10 mouse cellular contexts compared by ENCODE assay signal in the genomic region with DNA sequence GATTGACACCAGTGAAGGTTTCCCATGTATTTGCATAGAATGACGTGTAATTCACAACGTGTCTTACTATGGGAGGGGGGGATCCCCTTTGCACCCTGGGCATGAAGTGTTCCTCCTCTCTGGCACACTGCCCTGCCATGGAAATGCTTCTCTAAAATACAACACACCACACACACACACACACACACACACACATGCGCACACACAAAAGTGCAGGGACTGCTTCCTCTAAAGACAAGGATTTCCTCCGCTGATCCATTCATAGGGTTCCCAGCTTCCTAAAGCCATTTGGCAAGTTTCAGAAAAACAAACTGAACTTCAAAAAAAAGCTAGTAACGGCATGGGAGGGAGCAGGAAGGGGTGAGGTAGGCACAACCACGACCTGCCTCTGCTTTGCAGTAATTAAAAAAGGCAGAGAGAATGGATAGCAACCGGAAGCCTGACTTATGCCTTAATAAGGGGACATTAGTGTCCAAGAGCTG. TPM values are rescaled to one million over a fixed set of nuclear protein-coding genes. Genes with fewer than 3 reads are reported as not detected.
A peak's percentile ranks its signal among the peaks of the same experiment; 100 is the strongest.
DNase-seq lines count a peak whose midpoint lies in the region; ATAC-seq lines count a peak whose summit lies in the region.
"Had no signal": no experiment of that assay in that cellular context is flagged by ENCODE, and none has a peak within 500 bp of the region (broad histone marks: within the 10 kb centered on the region; RNA-seq: fewer than 3 reads in every experiment).

No protein-coding gene starts in this region.

- peak; percentile 55 to 57 for ATAC-seq in hematopoietic stem cell, adult 5-6 weeks (replicated peaks in 1 of 2; ENCODE audit: insufficient read depth in 1 of 2, low FRiP score in 2 of 2, low TSS enrichment in 1 of 2, low read depth in 1 of 2, poor library complexity in 2 of 2, severe bottlenecking in 2 of 2)
- ATAC-seq in cerebellum, adult (ENCODE audit: insufficient number of reproducible peaks, low FRiP score, low TSS enrichment): no peak
- ATAC-seq in erythroid progenitor cell, adult 5-6 weeks (replicated peaks; ENCODE audit: low FRiP score, poor library complexity, severe bottlenecking): no peak

- peak; percentile 49 to 71 for DNase-seq in adrenal gland, adult (ENCODE audit: inconsistent age in 2 of 2, low spot score in 1 of 2)
- no peak for DNase-seq in adrenal gland, postnatal 4 days (ENCODE audit: low spot score in 2 of 2)
- peak; percentile 37 to 64 for DNase-seq in adrenal gland, postnatal 36 days
- peak; percentile 73 for DNase-seq in lung, postnatal 14 days
- no peak for DNase-seq in cerebellum, adult 8-10 months
- DNase-seq: embryo, embryonic 11 days; liver had no signal

RNA-seq across cellular contexts. Expression of a gene that starts 20.5 kb away (rescaled TPM):
- total RNA-seq in adrenal gland, postnatal 4 days (2021): 10 to 100 TPM; 16.0 to 16.9 TPM
- 1 to 10 TPM; 7.3 to 9.9 TPM for total RNA-seq in adrenal gland, postnatal 36 days (2021)
- total RNA-seq in hematopoietic stem cell, adult 5-6 weeks (2017): 33.6 and 35.4 TPM in 2 replicates
- 2.9 and 4.6 TPM in 2 replicates for total RNA-seq in erythroid progenitor cell, adult 5-6 weeks (2015; ENCODE audit: low replicate concordance)
- total RNA-seq in erythroid progenitor cell, adult 5-6 weeks (2017; ENCODE audit: low replicate concordance): 3.6 and 5.4 TPM in 2 replicates

Comparison
In these comparisons a context has a peak if more than half of its experiments do, and no peak if none do; other contexts are left out.
1. DNase-seq: peak in adrenal gland, adult (2 of 2), adrenal gland, postnatal 36 days (2 of 2) and lung, postnatal 14 days (single experiment); none in adrenal gland, postnatal 4 days (0 of 2) and cerebellum, adult 8-10 months (single experiment).
2. ATAC-seq: peak in hematopoietic stem cell, adult 5-6 weeks (2 of 2); none in cerebellum, adult (single experiment) and erythroid progenitor cell, adult 5-6 weeks (single experiment).